Mouse (Mus musculus) kidney, postnatal 36 days (tissue): ENCODE data around the gene Nfkbil1.

Source experiments
- DNase-seq, 2 experiments: peaks; one replicate each; pipeline ENCODE4 v3.0.0; 2021 to 2022; ENCODE audit warnings: mixed read lengths in 2 of 2

Gene Nfkbil1

GRCm38 (mm10) chr17:35253293-35254093 lies 17.9 kb upstream of the Nfkbil1 start:
- no peak for DNase-seq

GRCm38 (mm10) chr17:35252619-35253292 lies 17.2 kb upstream of the Nfkbil1 start:
- DNase-seq: no peak

- no peak for DNase-seq
These were observed 16.4 kb upstream of the Nfkbil1 start for GRCm38 (mm10) chr17:35251981-35252380.

- DNase-seq: no peak
These were observed 15.6 kb upstream of the Nfkbil1 start for GRCm38 (mm10) chr17:35251162-35251719.

- no peak for DNase-seq
These were observed 14.9 kb upstream of the Nfkbil1 start for GRCm38 (mm10) chr17:35250348-35251120.

GRCm38 (mm10) chr17:35249451-35250197 lies 14.0 kb upstream of the Nfkbil1 start:
- no peak for DNase-seq

GRCm38 (mm10) chr17:35248986-35249385 lies 13.4 kb upstream of the Nfkbil1 start:
- no peak for DNase-seq

- DNase-seq: peak; percentile 41 to 72
These were observed 11.6 kb upstream of the Nfkbil1 start for GRCm38 (mm10) chr17:35247144-35247543.

GRCm38 (mm10) chr17:35245731-35246623 lies 10.4 kb upstream of the Nfkbil1 start:
- no peak for DNase-seq

- DNase-seq: no peak
These were observed 9.4 kb upstream of the Nfkbil1 start for GRCm38 (mm10) chr17:35244999-35245398.

GRCm38 (mm10) chr17:35243086-35243485 lies 7.5 kb upstream of the Nfkbil1 start:
- peak in 1 of 2 experiments; percentile 68 for DNase-seq

GRCm38 (mm10) chr17:35242015-35242941 lies 6.7 kb upstream of the Nfkbil1 start:
- peak; percentile 76 to 81 for DNase-seq

- DNase-seq: peak; percentile 96
These were observed 5.9 kb upstream of the Nfkbil1 start, which contains the start of gene Ddx39b for GRCm38 (mm10) chr17:35241305-35242014. TSS of gene Ddx39b (plus strand) at chr17:35241746.

- DNase-seq: peak in 1 of 2 experiments; percentile 62
These were observed 5.1 kb upstream of the Nfkbil1 start for GRCm38 (mm10) chr17:35240384-35241304.

- DNase-seq: no peak
These were observed 4.1 kb upstream of the Nfkbil1 start for GRCm38 (mm10) chr17:35239700-35240099.

GRCm38 (mm10) chr17:35237504-35237903 lies 1.9 kb upstream of the Nfkbil1 start:
- DNase-seq: no peak

GRCm38 (mm10) chr17:35236996-35237395 lies 1.4 kb upstream of the Nfkbil1 start:
- no peak for DNase-seq

- DNase-seq: peak; percentile 96 to 99
These were observed 776 bp upstream of the Nfkbil1 start for GRCm38 (mm10) chr17:35236390-35236746.
